Mouse (Mus musculus) ES-Bruce4 (cell line): ENCODE results near the gene Kcnip2. TPM values are rescaled to one million over a fixed set of nuclear protein-coding genes. Genes with fewer than 3 reads are reported as not detected.

Experiments used
- H3K27ac ChIP-seq: 2 replicates; pipeline ENCODE4 v1.5.1; 2012; ENCODE audit warnings: low read length, inconsistent platforms; ENCODE audit not compliant: insufficient read depth
- H3K27me3 ChIP-seq: 2 replicates; pipeline ENCODE4 v1.6.1; 2012; ENCODE audit warnings: mild to moderate bottlenecking, low read length, inconsistent platforms; ENCODE audit not compliant: control insufficient read depth, poor library complexity, insufficient read depth, severe bottlenecking
- H3K36me3 ChIP-seq: 2 replicates; pipeline ENCODE4 v1.6.1; 2012; ENCODE audit warnings: inconsistent platforms, mild to moderate bottlenecking, low read length, moderate library complexity; ENCODE audit not compliant: control insufficient read depth, poor library complexity, insufficient read depth, severe bottlenecking
- H3K4me1 ChIP-seq: one replicate; pipeline ENCODE4 v1.8.1; 2011; ENCODE audit warnings: low read length; ENCODE audit not compliant: control insufficient read depth, insufficient read depth
- H3K4me3 ChIP-seq: 2 replicates; pipeline ENCODE4 v1.5.1; 2011; ENCODE audit warnings: low read depth, mild to moderate bottlenecking, low read length
- H3K9ac ChIP-seq: 2 replicates; pipeline ENCODE4 v1.6.1; 2012; ENCODE audit warnings: low read depth, mild to moderate bottlenecking, inconsistent platforms; ENCODE audit not compliant: poor library complexity, severe bottlenecking
- H3K9me3 ChIP-seq: replicated peaks from 2 replicates; pipeline ENCODE4 v1.6.1; 2012; ENCODE audit warnings: mild to moderate bottlenecking, low read length, inconsistent platforms; ENCODE audit not compliant: control insufficient read depth, poor library complexity, insufficient read depth, severe bottlenecking
- CTCF ChIP-seq: IDR thresholded peaks from one replicate; pipeline ENCODE4 v1.8.1; 2011; ENCODE audit warnings: low read depth, low read length
- EP300 ChIP-seq: IDR thresholded peaks from 2 replicates; pipeline ENCODE4 v1.6.1; 2011; ENCODE audit warnings: low read depth, low read length; ENCODE audit not compliant: insufficient read depth
- POLR2A ChIP-seq: IDR thresholded peaks from one replicate; pipeline ENCODE4 v1.8.1; 2011; ENCODE audit warnings: low read length; ENCODE audit not compliant: insufficient read depth
- polyA plus RNA-seq: library from polyadenylated mRNA; stranded (reverse); fragments of >200 nt; gene quantifications from 2 replicates; pipeline ENCODE4 v1.2.4, GENCODE M21; 2011; ENCODE audit warnings: low read depth; ENCODE audit not compliant: missing spikeins, insufficient read depth, insufficient read length

Kcnip2 gene
- polyA plus RNA-seq, 1 experiment: 3.1 TPM

- TF ChIP-seq POLR2A (no peak), EP300 (no peak), CTCF (no peak)
Observed at GRCm38 (mm10) chr19:45780350-45780915, 35.4 kb downstream of the Kcnip2 start.

DNA sequence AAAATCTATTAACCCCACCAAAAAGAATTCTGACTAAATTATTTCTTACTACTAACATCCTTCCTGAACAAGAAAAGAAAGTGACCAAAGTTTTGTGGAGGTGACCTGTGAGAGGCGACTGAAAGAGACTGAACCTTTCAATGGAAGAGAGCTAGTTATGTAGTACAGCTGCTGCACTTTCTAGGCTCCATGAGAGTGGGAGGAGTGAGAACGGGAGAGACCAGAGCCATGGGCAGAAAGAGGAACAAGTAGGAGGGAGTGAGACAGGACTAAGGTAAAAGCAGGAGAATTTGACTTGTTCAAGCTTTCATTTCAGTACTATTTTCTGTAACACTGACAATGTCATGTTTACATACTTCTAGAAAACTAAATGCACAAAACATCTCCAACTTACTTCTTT, 40.4 kb downstream of the Kcnip2 start:
- Histone ChIP-seq H3K27me3 (no peaks in the 10 kb centered on the region), H3K4me1 (no peaks in the 10 kb centered on the region), H3K9ac (no peak overlapping the region), H3K27ac (no peak overlapping the region), H3K4me3 (no peak overlapping the region), H3K9me3 (no peaks in the 10 kb centered on the region), H3K36me3 (peaks cover 82% of the 10 kb centered on the region)
- TF ChIP-seq CTCF (no peak), EP300 (no peak), POLR2A (no peak)

More at GRCm38 (mm10) chr19:45780350-45780915, 35.4 kb downstream of the Kcnip2 start:
- H3K4me3 ChIP-seq: no peak overlapping the region
- H3K9me3 ChIP-seq: no peaks in the 10 kb centered on the region
- peaks cover 42% of the 10 kb centered on the region for H3K36me3 ChIP-seq
- H3K27me3 ChIP-seq: no peaks in the 10 kb centered on the region
- peaks cover under 1% of the 10 kb centered on the region for H3K4me1 ChIP-seq
- no peak overlapping the region for H3K9ac ChIP-seq
- no peak overlapping the region for H3K27ac ChIP-seq

DNA sequence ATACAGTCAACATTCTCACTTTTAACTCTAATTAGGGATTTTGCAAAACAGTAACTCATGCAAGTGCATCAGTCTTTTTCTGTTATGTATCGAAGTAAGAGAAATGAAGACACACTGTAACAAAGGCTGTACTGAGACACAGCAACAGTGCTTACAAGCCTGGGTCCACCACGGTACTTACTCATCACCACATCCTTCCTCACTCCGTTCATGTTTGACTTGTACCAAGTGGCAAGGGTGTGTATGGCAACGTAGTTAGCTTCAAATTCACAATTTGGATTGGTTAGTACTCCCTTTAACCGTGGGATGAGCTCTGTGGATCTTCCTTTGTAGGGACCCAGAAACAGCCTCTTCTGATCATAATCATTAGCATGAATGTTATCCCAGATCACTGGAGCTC, 44.4 kb downstream of the Kcnip2 start:
- Histone ChIP-seq H3K9me3 (no peaks in the 10 kb centered on the region), H3K9ac (no peak overlapping the region), H3K4me3 (no peak overlapping the region), H3K27ac (no peak overlapping the region), H3K27me3 (no peaks in the 10 kb centered on the region), H3K36me3 (peaks cover 89% of the 10 kb centered on the region), H3K4me1 (no peaks in the 10 kb centered on the region)
- no peak for TF ChIP-seq POLR2A
- no peak for TF ChIP-seq EP300
- no peak for TF ChIP-seq CTCF

- TF ChIP-seq POLR2A (no peak), CTCF (no peak), EP300 (no peak)
Observed at GRCm38 (mm10) chr19:45760810-45761209, 55.1 kb downstream of the Kcnip2 start.

GRCm38 (mm10) chr19:45758671-45759070, 57.2 kb downstream of the Kcnip2 start:
- peaks cover 87% of the 10 kb centered on the region for H3K36me3 ChIP-seq
- H3K27me3 ChIP-seq: no peaks in the 10 kb centered on the region
- H3K4me3 ChIP-seq: no peak overlapping the region

More at GRCm38 (mm10) chr19:45760810-45761209, 55.1 kb downstream of the Kcnip2 start:
- Histone ChIP-seq H3K27me3 (no peaks in the 10 kb centered on the region), H3K9ac (no peak overlapping the region), H3K4me1 (no peaks in the 10 kb centered on the region), H3K4me3 (no peak overlapping the region), H3K27ac (no peak overlapping the region), H3K9me3 (no peaks in the 10 kb centered on the region), H3K36me3 (peaks cover 89% of the 10 kb centered on the region)

DNA sequence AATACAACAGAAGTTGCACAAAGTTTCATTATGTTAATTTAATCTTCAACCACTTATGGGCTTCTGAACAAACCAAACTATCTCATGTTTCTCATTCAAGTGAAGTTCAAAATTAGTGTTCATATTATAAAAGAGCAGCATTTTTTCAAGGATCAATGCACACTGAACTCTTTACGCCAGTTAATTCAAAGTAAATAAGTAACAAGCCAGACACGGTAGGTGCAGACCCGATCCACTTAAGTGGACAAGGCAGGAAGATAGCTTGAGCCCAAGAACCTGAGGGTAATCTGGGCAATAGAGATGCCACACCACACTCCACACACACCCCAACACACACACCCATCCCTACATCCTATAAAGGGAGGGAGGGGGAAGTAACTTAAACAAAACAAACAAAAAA, 62.3 kb downstream of the Kcnip2 start:
- Histone ChIP-seq H3K9ac (no peak overlapping the region), H3K4me3 (no peak overlapping the region), H3K36me3 (peaks cover 47% of the 10 kb centered on the region), H3K27me3 (no peaks in the 10 kb centered on the region), H3K4me1 (no peaks in the 10 kb centered on the region), H3K27ac (no peak overlapping the region), H3K9me3 (no peaks in the 10 kb centered on the region)
- TF ChIP-seq POLR2A (no peak), CTCF (no peak), EP300 (no peak)

More at GRCm38 (mm10) chr19:45758671-45759070, 57.2 kb downstream of the Kcnip2 start:
- H3K9me3 ChIP-seq: no peaks in the 10 kb centered on the region
- peak overlapping the region; percentile 79; the same call in 1 of the 2 replicates for H3K27ac ChIP-seq
- no peaks in the 10 kb centered on the region for H3K4me1 ChIP-seq
- TF ChIP-seq CTCF (no peak), POLR2A (no peak), EP300 (no peak)
- no peak overlapping the region for H3K9ac ChIP-seq
